Mouse (Mus musculus) liver, embryonic 14.5 days (tissue): ENCODE measurements around the gene Rac3.

Experiments
- CTCF ChIP-seq: IDR thresholded peaks from 2 replicates; pipeline ENCODE4 v1.5.1; 2016; ENCODE audit warnings: antibody characterized with exemption, low read depth, control low read depth
- EP300 ChIP-seq: IDR thresholded peaks from 2 replicates; pipeline ENCODE4 v1.6.1; 2016; ENCODE audit warnings: antibody characterized with exemption, low read depth

GRCm38 (mm10) chr11:120707225-120707624 is 14.0 kb upstream of the Rac3 start:
- TF ChIP-seq CTCF (no peak), EP300 (no peak)
